Mouse (Mus musculus) lung, postnatal 25 days (tissue): Measurements from ENCODE around the gene Uggt1.

Source experiments
- DNase-seq: peaks from one replicate; pipeline ENCODE4 v3.0.0; 2022; ENCODE audit warnings: low spot score

Gene Uggt1

GRCm38 (mm10) chr1:36173461-36173860 lies 71.1 kb downstream of the Uggt1 start:
- no peak for DNase-seq

DNA sequence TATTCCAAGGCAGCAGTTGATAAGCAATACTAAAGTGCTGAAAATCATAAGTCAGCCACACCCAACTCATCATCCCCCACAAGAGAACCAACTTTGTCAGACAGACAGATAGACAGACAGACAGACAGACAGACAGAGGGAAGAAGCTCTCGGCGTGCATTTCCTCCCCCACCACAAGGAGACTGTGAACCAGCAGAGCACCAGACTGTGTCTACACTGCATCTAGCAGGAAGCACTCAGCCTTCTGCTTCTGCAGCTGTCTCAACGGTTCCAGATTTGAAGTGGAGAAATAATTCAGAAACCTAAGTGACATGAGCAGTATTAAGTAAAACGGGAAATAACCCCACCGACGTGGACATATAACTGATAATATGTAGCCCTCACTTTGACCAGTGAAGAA lies 71.6 kb downstream of the Uggt1 start:
- no peak for DNase-seq

DNA sequence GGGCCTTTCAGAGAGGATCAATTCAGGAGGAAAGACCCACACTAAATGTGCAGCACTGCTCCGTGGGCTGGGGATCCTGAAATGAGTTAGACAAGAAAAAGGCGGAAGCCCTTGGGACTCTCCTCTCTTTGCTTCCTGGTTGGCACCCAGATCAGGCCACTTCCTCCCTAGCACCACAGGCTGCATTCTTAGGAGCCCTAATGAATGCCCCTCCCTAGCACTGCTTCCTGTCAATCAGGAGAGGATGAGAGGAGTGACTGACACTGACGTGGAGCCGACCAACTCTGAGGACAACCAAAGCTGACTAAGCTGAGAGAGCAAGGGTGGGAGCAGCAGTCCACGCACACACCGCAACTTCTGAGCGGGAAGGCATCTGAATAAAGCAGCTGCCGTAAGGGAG lies 81.8 kb downstream of the Uggt1 start:
- peak; percentile 54 for DNase-seq

- no peak for DNase-seq
Observed at GRCm38 (mm10) chr1:36161208-36161607, 83.3 kb downstream of the Uggt1 start.

DNA sequence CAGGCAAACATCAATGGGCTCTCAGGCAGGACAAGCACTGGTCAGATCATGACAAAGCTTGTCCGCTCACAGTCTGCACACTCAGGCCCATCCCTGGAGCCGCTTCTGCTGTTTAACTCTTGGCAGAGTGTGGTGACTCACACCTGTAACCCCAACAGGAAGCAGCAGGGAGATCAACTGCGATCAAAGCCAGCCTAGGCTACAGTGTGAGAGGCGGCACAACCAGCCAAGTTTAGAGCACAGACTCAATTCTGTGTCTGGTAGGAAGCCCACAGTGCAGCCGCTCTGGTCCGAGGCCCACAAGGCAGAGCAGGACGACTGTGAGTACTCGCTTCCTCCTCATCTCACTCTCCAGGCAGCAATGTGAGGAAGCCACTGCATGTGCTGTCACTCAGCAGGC lies 84.3 kb downstream of the Uggt1 start:
- DNase-seq: no peak

GRCm38 (mm10) chr1:36149411-36149810 lies 95.1 kb downstream of the Uggt1 start:
- DNase-seq: peak; percentile 24

- DNase-seq: no peak
Observed at GRCm38 (mm10) chr1:36148809-36149208, 95.7 kb downstream of the Uggt1 start.

- DNase-seq: peak; percentile 18
Observed at GRCm38 (mm10) chr1:36145050-36145449, 99.5 kb downstream of the Uggt1 start.

- no peak for DNase-seq
Observed at GRCm38 (mm10) chr1:36140311-36140710, 104.2 kb downstream of the Uggt1 start.

DNA sequence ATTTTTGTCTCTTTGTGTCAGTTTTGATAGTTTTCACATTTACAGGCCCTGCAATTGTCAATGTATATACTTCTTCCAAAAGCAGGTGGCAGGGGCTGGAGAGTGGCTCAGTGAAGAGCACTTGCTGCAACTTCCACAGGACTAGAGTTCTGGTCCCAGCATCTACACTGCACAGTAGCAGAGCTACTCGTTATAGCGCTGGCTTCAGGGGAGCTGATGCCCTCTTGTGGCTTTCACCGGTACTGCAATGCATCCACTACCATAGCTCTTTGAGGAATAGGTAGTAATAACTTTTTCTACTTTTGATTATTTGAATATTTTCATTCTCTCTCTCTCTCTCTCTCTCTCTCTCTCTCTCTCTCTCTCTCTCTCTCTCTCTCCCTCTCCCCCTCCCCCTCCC lies 109.9 kb downstream of the Uggt1 start:
- peak; percentile 76 for DNase-seq

- no peak for DNase-seq
Observed at GRCm38 (mm10) chr1:36133647-36134046, 110.9 kb downstream of the Uggt1 start.

GRCm38 (mm10) chr1:36133041-36133440 lies 111.5 kb downstream of the Uggt1 start:
- no peak for DNase-seq

DNA sequence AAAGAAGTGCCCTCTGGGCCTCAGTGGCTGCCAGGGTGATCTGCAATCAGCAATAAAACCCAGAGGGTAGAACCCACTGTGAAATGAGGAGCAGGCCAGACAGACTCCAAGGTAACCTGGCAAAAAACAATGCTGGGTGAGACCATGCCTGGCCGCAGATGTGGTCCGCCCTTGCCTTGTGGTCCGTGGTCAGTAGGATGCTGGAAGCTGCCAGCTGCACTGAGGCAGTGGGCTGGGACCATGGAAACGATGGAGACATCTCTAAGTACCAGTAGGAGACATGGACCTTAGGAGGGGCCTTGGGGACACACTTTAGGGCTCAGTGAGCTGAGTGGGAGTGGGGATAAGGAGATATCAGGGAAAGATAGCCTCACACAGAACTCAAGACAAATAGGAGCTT lies 112.3 kb downstream of the Uggt1 start:
- no peak for DNase-seq

DNA sequence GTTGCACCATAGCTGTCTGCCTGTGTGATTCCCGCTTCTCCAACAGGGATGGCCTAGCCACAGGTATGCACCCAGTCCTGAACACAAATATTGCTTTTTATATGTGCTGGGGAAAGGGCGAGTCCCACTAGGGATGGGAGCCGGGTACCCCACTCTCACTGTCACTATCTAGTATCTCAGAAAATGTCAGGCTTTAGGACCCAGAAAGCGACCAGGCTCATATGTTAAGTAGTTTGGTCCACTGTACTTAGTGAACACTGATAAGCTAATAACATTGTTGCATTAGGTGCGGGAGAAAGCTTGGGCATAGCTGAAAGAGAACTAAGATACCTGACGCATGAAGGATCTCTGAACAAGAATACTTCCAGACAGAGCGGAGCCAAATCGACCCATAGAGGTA lies 112.8 kb downstream of the Uggt1 start:
- no peak for DNase-seq

DNA sequence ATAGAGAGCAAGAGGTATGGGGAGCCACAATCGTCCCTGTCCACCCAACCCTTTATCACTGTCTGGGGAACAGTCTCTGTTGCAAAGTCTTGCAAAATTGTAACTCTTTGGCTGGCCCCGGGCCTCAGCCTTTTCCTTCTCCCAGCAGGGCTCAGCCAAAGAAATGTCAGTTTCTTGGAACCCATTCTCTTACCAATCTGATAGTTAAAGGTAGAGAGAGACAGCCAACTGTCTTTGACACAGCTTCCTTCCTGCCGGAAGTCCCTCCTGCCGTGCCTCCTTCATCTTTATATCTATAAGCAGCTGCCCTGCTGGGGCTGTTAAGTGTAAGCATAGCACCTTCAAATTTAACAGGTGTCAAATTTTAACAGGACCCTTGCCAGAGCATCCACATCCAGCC lies 113.4 kb downstream of the Uggt1 start:
- no peak for DNase-seq

GRCm38 (mm10) chr1:36130307-36131035 lies 114.0 kb downstream of the Uggt1 start:
- peak; percentile 26 for DNase-seq

- no peak for DNase-seq
Observed at GRCm38 (mm10) chr1:36129881-36130280, 114.6 kb downstream of the Uggt1 start.

DNA sequence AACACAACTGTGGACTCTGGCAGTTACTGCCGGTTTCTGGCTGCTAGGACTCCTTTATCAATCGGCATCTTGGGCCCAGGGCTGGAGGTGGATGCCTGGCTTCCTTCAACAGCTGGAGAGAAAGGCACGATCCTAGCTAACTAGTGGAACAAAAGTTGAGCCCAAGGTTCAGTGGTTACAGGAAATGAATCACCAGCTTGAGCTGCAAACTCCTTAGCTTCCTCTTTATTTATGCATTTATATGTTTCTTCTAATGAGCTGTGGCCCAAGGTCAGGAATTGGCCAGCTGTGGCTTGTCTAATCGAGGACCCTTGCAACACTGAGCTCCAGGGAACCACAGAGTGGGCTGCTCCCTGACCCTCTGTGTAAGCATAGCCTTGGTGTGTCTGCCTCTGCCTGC lies 115.4 kb downstream of the Uggt1 start:
- DNase-seq: no peak

DNA sequence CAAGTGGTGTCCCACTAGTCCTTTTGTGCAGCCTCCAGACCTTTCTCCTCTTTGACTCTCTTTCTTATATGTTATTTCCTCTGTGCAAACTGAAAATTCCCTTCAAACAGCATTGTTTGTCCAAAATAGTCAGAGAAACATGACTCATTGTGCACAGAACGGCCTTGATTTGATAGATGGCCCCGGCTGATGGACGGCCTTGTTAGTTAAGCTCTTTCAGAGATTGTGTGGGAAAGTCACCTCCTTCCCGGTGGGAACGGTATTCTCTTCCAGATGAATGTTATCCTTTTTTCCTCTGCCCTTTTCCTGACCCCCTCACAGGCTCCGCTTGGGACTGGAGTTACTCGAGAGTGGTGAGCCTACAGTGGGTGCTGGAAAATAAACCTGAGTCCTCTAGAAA lies 119.4 kb downstream of the Uggt1 start:
- no peak for DNase-seq

DNA sequence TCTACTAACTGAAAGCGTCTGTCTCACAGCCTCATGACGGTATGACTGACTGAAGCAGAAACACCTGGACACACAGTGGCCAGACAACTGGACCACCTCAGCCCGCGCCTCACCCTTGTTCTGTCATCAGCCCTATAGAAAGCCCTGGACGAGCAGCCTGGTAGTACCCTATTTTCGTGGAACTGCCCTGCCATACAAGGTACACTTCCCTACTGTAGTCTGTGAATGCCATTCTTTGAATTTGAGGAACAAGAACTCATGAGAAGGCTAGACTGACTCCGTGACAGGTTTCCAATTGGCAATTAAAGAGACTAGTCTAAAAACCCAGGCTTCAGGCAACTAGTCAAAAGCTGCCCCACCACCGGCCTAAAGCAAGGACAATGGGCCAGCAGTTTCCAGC lies 123.3 kb downstream of the Uggt1 start:
- DNase-seq: no peak

- DNase-seq: no peak
Observed at GRCm38 (mm10) chr1:36119426-36119825, 125.1 kb downstream of the Uggt1 start.

DNA sequence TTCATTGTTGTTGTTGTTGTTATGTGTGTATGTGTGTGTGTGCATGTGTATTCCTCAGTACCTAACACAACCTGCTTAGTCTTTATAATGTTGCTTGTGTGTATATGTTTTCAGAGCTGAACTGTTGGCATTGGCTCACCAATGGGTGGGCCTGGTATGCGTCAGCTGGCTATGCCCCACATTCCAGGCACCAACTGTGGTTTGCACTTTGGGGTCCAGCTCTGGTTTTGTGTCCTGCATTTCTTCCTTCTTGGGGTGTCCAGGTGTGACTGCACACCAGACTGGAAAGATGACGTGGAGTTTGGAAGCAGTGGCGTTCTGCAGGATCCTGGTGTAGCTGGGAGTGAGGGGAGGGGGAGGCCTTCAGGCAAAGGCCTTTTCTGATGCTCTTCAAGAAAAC lies 125.6 kb downstream of the Uggt1 start:
- no peak for DNase-seq

DNA sequence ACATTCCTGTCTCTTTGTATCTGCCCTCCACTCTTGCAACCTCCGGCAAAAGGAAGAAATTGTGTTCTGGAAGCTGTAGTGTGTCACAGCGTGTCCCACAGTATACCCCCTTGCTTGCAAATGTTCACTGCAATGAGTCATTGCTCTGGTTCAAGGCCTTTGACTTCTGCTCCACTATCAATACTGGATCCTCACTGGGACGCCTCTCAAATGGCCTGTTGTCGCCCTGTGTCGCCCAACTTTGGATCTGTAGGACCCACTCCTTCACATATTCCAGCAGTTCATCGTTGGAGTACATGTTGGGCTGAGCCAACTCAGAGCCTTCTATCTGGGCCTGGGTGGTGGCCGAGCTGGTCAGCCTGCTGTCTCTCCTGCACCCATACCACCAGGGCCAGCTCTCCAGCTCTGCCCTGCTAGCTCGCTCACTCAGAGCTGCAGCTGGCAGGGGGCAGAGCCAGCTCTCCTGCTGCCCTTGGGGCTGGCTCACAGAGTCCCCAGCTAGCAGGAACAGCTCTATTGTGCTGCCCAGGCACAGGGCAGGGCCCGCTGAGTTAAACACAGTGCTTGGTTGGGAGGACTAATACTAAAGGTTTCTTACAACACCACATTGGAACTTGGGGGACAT lies 126.3 kb downstream of the Uggt1 start:
- DNase-seq: no peak

- no peak for DNase-seq
Observed at GRCm38 (mm10) chr1:36116488-36116887, 128.0 kb downstream of the Uggt1 start.
